Mouse (Mus musculus): ENCODE measurements at regions not wholly inside any gene's neighbourhood (a gene's known extent, or its start where the extent isn't known, plus 50 kb on each side); places are given as distances from the start of the nearest gene placed in this dataset.

DNA sequence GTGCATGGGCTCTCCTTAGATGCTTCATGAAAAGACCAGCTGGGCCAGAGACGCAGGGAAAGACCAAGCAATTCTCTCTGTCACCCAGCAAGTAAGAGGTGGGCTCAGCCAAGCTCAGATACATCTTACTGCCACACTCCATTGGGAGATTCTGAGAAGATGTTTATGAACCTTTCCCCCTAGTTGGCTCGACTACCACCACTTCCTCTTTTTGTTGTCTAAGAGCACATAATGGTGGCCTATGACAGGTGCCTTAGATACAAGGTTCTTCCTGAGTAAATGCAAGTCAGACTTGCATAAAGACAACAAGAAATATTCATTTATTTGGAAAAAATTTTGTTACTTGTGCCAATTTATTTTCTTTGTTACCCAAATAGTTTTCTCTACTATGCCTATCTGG lies 96.2 kb upstream of the Arhgap28 start:
- no peak for TF ChIP-seq CTCF (IDR thresholded peaks at IDR 0.05; ENCODE audit: low read depth, low read length)
- no peak for TF ChIP-seq POLR2A (IDR thresholded peaks at IDR 0.05; ENCODE audit: insufficient read depth, low read length)
